Mouse (Mus musculus): Measurements from ENCODE around the gene Cbr2. TPM values are rescaled to one million over a fixed set of nuclear protein-coding genes. Genes with fewer than 3 reads are reported as not detected.

Gene Cbr2
- polyA plus RNA-seq, 1 experiment = 0.66 TPM

DNA sequence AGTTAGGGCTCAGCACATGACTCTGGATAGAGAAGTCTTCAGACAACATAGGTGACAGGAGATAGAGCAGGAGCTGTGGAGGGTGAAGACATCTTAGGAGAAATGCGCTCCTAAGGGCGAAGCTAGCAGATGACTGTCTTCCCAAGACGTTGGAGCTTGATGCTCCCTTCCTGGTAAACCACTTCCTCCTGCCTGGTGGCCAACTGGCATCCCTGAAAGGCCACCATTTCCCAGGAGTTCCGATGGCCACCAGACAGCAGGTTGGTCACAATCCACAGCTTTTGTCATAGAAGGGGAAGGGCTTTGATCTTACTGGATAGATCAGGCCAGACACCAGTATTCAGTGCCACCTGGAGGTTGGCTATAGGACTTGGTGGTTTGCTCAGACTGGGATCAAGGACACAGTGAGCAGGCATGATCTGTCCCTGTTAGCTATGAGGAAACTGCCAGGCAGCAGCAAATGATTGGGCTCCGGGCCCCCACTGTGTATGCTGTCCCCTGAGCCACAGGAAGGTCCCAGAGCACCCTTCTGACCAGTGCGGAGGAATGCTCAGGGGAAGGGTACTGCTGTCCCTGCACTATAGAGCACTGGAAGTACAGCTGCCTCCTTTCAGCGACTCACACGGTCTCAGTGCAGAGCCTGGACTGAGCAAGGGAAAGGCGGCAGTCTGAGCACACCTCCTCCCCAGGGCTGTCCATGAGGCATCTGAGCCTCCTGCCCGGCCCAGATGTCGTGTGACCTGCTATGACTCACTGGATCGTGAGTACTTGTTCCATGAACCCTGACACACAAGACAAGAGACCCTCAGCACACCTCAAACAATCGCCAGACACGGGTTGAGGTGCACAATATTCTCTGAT lies 30.1 kb upstream of the Cbr2 start:
- no peak for DNase-seq (ENCODE audit: low read depth)
- TF ChIP-seq POLR2A (IDR thresholded peaks at IDR 0.05; ENCODE audit: borderline replicate concordance, extremely low read depth, insufficient read depth, insufficient read length, poor library complexity, severe bottlenecking) (no peak), CTCF (IDR thresholded peaks at IDR 0.05; ENCODE audit: borderline replicate concordance, extremely low read depth, insufficient read depth, insufficient read length) (no peak)

DNA sequence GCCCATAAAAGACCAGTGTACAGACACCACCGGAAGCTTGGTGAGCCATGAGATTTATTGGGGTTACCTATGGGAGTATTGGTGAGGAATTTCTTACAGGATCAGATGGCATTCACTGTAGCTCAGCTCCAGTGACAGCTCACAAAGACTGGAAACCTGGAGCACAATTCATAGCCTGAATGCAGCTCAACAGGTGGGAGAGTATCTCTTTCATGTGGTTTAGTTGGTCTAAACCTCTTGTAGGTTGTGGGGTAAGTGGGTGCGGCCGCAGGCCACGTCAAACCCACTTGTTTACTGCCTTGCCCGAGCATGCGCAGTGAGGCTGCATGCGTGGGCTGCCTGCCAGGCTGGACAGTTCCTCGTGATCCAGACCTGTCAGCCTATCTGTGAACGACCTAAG lies 28.3 kb upstream of the Cbr2 start:
- DNase-seq (ENCODE audit: low read depth) = no peak
- no peak for TF ChIP-seq POLR2A (IDR thresholded peaks at IDR 0.05; ENCODE audit: borderline replicate concordance, extremely low read depth, insufficient read depth, insufficient read length, poor library complexity, severe bottlenecking)
- no peak for TF ChIP-seq CTCF (IDR thresholded peaks at IDR 0.05; ENCODE audit: borderline replicate concordance, extremely low read depth, insufficient read depth, insufficient read length)

DNA sequence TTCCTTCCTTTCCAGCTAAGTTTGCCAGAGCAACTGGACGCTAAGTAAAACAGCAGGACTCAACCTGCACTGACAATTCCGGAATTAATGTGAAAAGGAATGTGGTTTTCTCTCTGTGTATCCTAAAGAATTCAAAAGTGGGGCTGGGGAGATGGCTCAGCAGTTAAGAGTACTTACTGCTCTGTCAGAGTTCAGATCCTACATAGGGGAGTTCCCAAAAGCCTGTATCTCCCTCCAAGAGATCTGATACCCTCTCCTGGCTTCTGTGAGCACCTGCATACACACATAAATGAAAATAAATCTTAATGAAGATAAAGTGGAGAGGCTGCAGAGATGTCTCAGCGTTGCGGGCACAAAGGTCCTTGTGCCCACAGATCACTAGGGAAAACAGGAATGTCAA lies 19.7 kb upstream of the Cbr2 start:
- DNase-seq (ENCODE audit: low read depth) = no peak
- no peak for TF ChIP-seq CTCF (IDR thresholded peaks at IDR 0.05; ENCODE audit: borderline replicate concordance, extremely low read depth, insufficient read depth, insufficient read length)
- TF ChIP-seq POLR2A (IDR thresholded peaks at IDR 0.05; ENCODE audit: borderline replicate concordance, extremely low read depth, insufficient read depth, insufficient read length, poor library complexity, severe bottlenecking) = no peak

DNA sequence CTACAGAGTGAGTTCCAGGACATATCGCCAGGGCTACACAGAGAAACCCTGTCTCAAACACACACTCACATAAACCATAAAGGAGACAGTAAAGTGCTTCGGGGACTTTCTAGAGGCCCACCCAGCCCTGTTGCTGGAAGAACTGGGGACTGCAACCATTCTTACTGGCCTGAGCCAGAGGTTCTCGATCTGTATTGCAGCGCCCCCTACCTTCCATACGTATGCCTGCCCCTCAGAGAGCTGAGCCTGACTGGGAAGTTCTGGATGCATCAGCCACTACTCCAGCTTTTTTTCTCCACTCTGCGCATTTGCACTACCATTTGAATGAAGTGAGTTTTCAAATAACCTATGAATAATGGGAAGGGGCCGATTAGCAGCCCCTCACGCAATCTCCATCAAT lies 17.5 kb upstream of the Cbr2 start:
- TF ChIP-seq CTCF (IDR thresholded peaks at IDR 0.05; ENCODE audit: borderline replicate concordance, extremely low read depth, insufficient read depth, insufficient read length) = peak; percentile 43; the same call in 1 of the 2 replicates
- no peak for TF ChIP-seq POLR2A (IDR thresholded peaks at IDR 0.05; ENCODE audit: borderline replicate concordance, extremely low read depth, insufficient read depth, insufficient read length, poor library complexity, severe bottlenecking)

DNA sequence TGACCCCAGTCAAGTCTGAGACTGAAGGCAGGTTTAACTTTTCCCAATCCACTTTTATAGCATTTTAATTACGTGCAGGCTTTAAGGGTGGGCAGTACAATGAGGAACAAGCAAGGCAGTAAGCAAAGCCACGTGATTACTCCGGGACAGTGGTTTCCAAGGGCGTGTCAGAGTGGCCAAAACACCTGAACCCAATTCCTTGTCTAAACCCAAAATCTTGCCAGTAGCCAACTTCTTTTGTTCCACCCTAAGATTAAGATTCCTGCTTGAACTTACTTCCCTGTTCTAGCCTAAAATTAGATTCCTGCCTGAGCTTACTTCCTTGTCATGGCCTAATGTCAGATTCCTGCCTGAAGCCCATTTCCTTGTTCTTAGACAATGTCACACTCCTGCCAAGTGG lies 16.1 kb upstream of the Cbr2 start:
- no peak for DNase-seq (ENCODE audit: low read depth)
- TF ChIP-seq CTCF (IDR thresholded peaks at IDR 0.05; ENCODE audit: borderline replicate concordance, extremely low read depth, insufficient read depth, insufficient read length) = no peak
- no peak for TF ChIP-seq POLR2A (IDR thresholded peaks at IDR 0.05; ENCODE audit: borderline replicate concordance, extremely low read depth, insufficient read depth, insufficient read length, poor library complexity, severe bottlenecking)

More for the DNA sequence above, 17.5 kb upstream of the Cbr2 start:
- peak; percentile 14 for DNase-seq (ENCODE audit: low read depth)

DNA sequence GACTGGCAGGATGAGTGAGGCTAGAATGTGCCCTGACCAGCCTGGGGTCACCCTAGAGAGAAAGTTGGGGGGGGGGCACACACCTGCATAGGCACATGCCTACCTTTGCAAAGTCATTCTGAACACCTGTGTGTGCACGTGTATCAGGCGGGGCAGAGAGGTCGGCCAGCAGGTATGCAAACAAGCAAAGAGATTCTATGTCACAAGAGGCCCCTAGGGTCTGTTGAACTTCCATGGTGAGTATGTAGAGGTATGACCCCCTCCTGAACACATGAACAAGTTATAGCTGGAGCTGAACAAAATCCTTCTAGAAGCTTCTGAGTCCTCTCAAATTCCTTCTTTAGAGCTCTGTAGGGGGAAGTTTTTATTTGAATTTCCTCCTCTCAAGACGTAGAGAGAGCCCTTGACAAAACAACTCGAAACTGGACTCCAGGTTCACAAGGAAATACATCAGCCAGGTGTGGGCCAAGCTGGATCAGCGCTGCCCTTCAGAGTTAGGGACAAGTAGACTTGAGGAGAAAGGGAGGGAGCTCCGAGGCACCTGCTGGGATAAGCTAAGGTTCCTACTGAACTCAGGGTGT lies 12.3 kb upstream of the Cbr2 start:
- no peak for DNase-seq (ENCODE audit: low read depth)

DNA sequence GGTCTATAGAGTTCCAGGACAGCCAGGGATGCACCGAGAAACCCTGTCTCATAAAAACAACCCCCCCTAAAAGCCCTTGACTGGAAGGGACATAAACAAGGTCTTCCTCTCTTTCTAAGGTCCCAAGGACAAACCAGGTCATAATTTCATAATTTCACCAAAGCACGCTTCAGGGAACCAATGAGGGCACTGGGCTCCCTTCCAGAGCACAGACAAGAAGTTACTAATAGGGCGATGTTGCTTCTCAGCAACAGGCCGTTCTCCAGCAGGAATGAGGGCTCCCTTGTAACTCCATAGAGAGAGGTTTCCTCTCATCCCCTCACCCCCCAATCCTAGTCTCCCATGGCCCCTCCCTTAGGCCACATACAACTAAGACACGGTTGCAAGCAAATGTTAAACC lies 9.1 kb upstream of the Cbr2 start:
- TF ChIP-seq CTCF (IDR thresholded peaks at IDR 0.05; ENCODE audit: borderline replicate concordance, extremely low read depth, insufficient read depth, insufficient read length) (no peak), POLR2A (IDR thresholded peaks at IDR 0.05; ENCODE audit: borderline replicate concordance, extremely low read depth, insufficient read depth, insufficient read length, poor library complexity, severe bottlenecking) (no peak)
- DNase-seq (ENCODE audit: low read depth) = no peak

More for the DNA sequence above, 12.3 kb upstream of the Cbr2 start:
- TF ChIP-seq CTCF (IDR thresholded peaks at IDR 0.05; ENCODE audit: borderline replicate concordance, extremely low read depth, insufficient read depth, insufficient read length) (no peak), POLR2A (IDR thresholded peaks at IDR 0.05; ENCODE audit: borderline replicate concordance, extremely low read depth, insufficient read depth, insufficient read length, poor library complexity, severe bottlenecking) (no peak)

DNA sequence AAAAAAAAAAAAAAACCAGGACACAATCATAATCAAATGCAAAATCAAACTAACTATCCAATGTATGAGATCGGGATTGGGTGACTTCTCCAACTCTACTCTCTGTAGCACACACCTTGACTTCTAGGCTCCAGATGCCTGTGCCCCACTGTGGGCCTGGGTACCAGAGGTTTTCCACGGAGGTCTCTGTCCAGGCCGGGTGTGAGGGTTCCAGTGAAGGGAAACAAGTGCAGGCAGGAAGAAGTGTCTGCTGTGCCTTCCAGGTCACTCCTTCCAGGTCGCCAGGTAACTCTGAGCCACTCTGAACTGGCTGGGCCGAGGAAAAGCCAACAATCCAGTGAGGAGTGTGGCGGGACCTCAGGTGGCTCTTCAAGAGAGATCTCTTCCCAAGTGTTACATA lies 4.5 kb upstream of the Cbr2 start:
- DNase-seq (ENCODE audit: low read depth) = no peak
- no peak for TF ChIP-seq POLR2A (IDR thresholded peaks at IDR 0.05; ENCODE audit: borderline replicate concordance, extremely low read depth, insufficient read depth, insufficient read length, poor library complexity, severe bottlenecking)
- TF ChIP-seq CTCF (IDR thresholded peaks at IDR 0.05; ENCODE audit: borderline replicate concordance, extremely low read depth, insufficient read depth, insufficient read length) = no peak

DNA sequence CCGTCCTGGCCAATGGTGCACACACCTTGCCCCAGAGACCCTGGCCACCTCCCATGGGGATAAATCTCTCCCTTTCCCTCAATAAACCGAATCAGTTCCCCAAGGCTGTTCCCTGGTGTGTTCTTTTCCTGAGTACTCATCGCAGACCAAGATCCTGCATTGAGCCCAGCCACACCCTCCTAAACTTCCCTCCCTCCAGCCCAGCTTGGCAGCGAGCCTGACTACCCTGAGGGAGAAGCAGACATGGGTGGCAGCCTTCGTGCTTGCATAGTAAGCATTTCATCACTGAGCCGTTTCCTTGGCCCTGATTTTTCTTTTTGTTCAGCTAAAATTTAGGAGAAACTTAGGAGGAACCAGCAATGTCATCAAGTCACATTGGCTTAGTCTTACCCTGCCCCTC lies 1.6 kb upstream of the Cbr2 start:
- TF ChIP-seq POLR2A (IDR thresholded peaks at IDR 0.05; ENCODE audit: borderline replicate concordance, extremely low read depth, insufficient read depth, insufficient read length, poor library complexity, severe bottlenecking) (no peak), CTCF (IDR thresholded peaks at IDR 0.05; ENCODE audit: borderline replicate concordance, extremely low read depth, insufficient read depth, insufficient read length) (no peak)
- DNase-seq (ENCODE audit: low read depth) = peak; percentile 16

DNA sequence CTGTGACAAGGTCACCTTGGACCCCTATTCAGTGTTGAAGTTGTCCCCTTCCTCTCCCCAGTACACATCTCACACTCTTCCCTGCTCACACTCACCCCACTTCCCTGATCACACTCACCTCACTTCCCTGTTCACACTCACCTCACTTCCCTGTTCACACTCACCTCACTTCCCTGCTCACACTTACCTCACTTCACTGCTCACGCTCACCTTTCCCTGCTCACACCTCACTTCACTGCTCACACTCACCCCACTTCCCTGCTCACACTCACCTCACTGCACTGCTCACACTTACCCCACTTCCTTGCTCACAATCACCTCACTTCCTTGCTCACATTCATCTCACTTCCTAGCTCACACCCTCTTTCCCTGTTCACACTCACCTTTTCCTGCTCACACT lies 519 bp downstream of the Cbr2 start:
- no peak for DNase-seq (ENCODE audit: low read depth)
- TF ChIP-seq POLR2A (IDR thresholded peaks at IDR 0.05; ENCODE audit: borderline replicate concordance, extremely low read depth, insufficient read depth, insufficient read length, poor library complexity, severe bottlenecking) = no peak

DNA sequence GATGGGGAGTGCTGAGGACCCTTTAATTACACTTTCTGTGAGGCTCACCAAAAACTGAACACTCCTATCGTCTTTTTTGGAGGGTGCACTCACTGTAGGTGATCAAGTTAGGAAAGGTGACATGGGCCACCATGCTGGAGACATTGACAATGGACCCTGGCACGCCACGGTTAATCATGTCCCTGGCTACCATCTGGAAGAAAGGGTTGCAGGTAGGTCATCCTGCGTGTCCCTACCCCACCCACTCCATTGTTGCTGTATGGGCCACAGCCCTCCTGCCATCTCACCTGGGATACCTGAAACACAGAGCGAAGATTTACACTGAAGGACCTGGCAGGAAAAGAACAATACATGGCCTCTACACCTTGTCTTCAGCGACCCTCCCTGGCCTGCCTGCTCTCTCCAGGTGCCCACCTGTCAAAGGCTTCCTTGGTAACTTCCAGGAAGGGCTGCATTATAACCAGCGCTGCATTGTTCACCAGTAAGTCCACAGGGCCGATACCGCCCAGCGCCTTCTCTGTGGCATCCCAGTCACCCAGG lies 1.5 kb downstream of the Cbr2 start:
- DNase-seq (ENCODE audit: low read depth) = no peak
- TF ChIP-seq POLR2A (IDR thresholded peaks at IDR 0.05; ENCODE audit: borderline replicate concordance, extremely low read depth, insufficient read depth, insufficient read length, poor library complexity, severe bottlenecking) (no peak), CTCF (IDR thresholded peaks at IDR 0.05; ENCODE audit: borderline replicate concordance, extremely low read depth, insufficient read depth, insufficient read length) (no peak)

DNA sequence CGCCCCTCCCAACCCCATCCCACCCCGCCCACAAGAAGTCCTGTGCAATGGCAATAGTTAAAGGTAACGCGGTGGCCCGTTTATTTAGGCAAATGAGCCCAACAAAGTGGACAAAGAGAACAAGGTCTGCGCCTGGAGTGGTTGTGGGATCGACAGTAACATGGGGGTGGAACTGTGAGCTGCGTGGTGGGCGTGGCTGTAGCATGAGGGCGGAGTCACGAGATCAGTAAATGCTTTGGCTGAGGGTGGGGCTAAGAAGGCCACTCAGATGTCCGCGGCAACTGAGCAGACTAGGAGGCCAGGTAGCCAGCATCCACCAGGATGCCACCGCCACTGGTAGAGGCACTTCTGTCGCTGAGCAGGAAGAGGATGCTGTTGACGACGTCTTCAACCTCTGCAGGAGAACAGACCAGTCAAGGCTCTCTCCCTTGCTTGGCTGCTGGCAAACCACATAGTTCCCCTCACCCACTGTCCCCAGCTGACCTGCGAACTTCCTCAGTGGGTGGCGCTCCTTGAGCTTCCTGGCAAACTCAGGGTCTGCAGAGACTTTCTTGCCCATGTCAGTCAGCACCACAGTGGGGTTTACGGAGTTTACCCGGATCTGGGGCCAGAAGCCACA lies 2.4 kb downstream of the Cbr2 start:
- DNase-seq (ENCODE audit: low read depth) = peak; percentile 64

Data from brain, embryonic 14.5 days (tissue).